Mouse (Mus musculus) left cerebral cortex, adult 2 months (tissue): Measurements from ENCODE around the gene Vps45. TPM values are rescaled to one million over a fixed set of nuclear protein-coding genes. Genes with fewer than 3 reads are reported as not detected.
"Not testable (repeated sequence)": the region's sequence is repeated elsewhere in the genome, so short reads cannot be mapped to it uniquely, and the experiment has no call there.

Experiments used
- DNase-seq, 2 experiments: peaks; one replicate each; pipeline ENCODE4 v3.0.0; 2021 to 2022; ENCODE audit warnings: low spot score in 2 of 2, mixed read lengths in 1 of 2; ENCODE audit errors: extremely low spot score in 1 of 2
- H3K27ac ChIP-seq: fragments of 200-600 bp; 2 replicates; pipeline ENCODE4 v1.8.1; 2022
- H3K4me3 ChIP-seq: fragments of 200-600 bp; 2 replicates; pipeline ENCODE4 v1.8.1; 2022
- CTCF ChIP-seq: fragments of 200-600 bp; IDR thresholded peaks from 2 replicates; pipeline ENCODE4 v1.8.1; 2022; ENCODE audit warnings: antibody characterized with exemption, mild to moderate bottlenecking, moderate library complexity
- intact Hi-C: fragments of 180-260 bp; cut with DNase I; formaldehyde crosslinking; loops from one replicate; pipeline ENCODE4 v1.15.1; 2025
- total RNA-seq, 2 experiments: library from RNA; stranded (reverse); gene quantifications; 2 replicates each; pipeline ENCODE4 v1.2.3; 2021

The Vps45 gene
- total RNA-seq, 2 experiments from 2014 or later = 38.3 to 45.9 TPM

DNA sequence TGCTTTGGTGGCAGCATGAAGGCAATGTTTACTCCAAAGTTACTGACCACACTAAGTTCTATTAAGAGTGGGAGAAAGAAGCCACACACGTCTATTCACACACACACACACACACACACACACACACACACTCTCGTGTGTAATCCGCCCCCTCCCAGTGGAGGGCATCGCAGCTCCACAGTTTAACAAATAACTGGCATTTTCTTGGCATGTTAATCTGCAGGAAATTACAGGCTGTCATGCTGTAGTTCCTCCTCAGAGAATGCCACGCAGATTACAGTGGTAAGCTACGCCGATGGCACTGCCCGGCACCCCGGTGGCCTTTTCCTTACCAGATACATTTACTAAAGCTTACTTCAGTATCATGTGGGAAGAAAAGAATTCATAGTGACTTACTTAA, 80.0 kb downstream of the Vps45 start:
- DNase-seq = no peak
- intact Hi-C loops = no loop called here
- no peak for TF ChIP-seq CTCF
- peak overlapping the region; percentile 57 for H3K27ac ChIP-seq
- no peak overlapping the region for H3K4me3 ChIP-seq

DNA sequence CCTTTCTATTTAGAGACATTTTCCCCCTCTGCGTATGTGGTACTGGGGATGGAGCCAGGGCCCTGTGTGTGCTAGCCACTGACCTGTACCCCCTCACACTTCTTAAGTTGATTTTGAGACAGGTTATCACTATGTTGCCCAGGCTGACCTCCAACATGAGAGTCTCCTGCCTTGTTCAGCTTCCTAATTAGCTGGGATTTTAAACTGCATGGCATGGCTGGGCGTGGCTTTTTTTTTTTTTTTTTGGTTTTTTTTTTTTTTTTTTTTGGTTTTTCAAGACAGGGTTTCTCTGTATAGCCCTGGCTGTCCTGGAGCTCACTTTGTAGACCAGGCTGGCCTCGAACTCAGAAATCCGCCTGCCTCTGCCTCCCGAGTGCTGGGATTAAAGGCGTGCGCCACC, 80.7 kb downstream of the Vps45 start:
- H3K27ac ChIP-seq, intact Hi-C loops, H3K4me3 ChIP-seq, DNase-seq: not testable (repeated sequence)

DNA sequence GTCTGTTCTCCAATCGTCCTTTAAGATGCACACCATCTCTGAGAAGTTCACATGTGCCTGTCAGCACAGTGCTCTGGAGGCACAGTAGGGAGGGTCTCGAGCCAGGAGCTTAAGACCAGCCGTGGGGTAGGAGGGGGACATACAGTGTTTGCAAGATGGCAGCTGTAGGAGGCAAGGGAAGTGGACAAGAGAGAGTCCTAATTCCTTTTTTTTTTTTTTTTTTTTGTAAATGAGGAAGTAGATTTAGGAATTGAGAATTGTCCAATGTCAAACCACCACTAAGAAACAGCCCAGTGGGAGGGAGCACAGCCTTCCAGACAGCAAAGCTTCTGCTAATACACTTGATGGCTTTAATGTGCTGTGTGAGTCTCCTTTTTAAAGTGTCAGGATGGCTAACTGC, 81.2 kb downstream of the Vps45 start:
- DNase-seq = no peak
- no peak for TF ChIP-seq CTCF
- H3K4me3 ChIP-seq = no peak overlapping the region
- intact Hi-C loops = no loop called here
- H3K27ac ChIP-seq = no peak overlapping the region

DNA sequence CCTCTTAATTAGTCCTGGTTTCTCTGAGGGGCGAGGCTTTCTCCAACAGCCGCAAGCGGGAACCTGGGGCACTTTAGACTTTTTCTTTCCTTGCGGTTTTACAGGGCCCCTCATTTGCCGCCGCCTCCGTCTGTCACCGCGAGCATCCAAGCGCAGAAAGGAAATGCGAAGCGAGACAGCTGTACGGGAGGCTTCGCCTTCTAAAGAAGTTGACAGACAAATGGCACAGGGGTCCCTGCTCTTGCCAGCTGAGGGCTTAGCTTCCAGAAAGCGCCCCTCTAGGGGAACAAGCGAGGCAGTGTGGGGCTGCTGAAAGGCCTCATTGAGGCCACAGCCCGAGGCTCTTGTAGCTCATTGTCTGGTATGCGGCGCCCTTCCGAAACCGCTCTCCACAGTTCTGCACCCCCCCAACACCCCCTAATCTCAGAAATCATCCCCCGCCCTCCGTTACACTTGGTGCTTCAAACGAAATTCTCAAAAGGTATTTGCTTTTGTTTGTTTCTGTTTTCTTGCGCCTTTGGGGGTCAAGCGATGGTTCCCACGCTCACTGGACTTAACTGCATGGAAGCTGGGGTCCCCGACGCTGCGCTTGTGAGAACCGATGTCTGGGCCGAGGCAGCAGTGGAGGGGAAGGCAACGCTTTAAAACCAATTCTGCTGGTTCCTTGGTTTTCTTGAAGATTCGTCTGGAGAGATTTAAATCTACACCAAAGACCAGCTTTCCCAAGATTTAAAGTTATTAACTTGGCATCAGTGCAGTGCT, 85.2 kb downstream of the Vps45 start:
- peak overlapping the region; percentile 16 for H3K4me3 ChIP-seq
- intact Hi-C loops = no loop called here
- no peak for DNase-seq
- peak overlapping the region; percentile 75 for H3K27ac ChIP-seq
- no peak for TF ChIP-seq CTCF

DNA sequence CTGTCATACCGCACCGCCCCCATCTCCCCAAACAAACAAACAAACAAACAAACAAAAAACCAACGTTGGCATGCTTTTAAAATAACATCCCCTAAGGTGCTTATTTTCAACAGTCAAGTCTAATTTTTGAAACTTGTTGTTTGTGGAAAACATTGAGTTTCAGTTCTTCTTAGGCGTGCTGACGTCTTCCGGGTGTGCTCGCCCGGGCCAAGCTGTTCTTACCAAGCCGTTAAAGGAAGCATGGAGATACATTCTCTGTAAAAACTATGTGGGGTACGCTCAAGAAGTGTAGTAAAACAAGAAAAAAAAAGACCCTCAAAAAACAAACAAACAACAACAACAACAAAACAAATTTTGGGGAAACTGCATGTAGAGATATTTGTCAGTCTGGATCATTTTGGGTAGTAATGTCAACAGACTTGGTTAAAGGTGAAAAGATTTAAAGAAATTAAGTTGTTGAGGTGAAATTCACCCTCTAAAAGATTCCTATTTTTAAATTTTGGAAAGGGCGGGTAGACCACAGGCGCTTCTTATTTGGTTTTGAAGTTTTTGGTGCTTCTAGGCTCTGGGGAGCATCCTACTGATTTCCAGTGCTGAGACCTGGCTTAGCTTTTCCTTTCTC, 85.9 kb downstream of the Vps45 start:
- intact Hi-C loops = no loop called here
- no peak for DNase-seq
- Histone ChIP-seq H3K27ac (peak overlapping the region; percentile 75; the same call in 1 of the 2 replicates), H3K4me3 (no peak overlapping the region; the same call in 1 of the 2 replicates)
- TF ChIP-seq CTCF = no peak

DNA sequence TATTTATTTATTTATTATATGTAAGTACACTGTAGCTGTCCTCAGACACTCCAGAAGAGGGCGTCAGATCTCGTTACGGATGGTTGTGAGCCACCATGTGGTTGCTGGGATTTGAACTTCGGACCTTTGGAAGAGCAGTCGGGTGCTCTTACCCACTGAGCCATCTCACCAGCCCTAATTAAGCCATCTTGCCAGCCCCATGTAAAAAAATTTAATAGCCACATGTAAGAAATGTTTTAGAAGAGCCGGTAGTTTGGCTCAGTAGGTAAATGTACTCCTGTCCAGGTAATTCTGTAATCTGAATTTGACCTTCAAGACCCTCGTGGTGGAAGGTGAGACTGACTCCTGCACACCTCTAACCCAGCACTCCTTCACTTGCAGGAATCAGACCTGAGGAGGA, 87.6 kb downstream of the Vps45 start:
- intact Hi-C loops, H3K4me3 ChIP-seq, DNase-seq, H3K27ac ChIP-seq: not testable (repeated sequence)

DNA sequence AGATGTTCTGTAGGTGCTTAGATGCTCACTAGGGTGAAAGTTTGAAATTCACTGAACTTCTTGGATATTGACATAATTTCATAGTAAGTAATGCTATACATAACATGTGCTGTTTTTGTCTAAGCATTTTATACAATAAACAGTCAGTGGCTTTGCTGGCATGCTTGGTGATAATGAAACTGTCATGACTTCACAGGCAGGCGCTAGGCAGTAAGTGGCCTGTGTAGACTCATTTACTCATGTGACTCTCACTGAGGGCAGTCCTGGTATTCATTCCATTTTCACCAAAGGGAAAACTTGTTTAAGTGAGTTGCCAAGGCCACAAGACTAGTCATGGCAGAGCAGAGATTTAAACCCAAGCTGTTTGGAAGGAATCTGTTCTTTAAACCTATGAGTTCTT, 89.0 kb downstream of the Vps45 start:
- DNase-seq = no peak
- intact Hi-C loops = loop anchor here (5.0 kb wide), 1 partner anchor 178 kb away; no protein-coding TSS in a partner anchor
- Histone ChIP-seq H3K27ac (no peak overlapping the region), H3K4me3 (no peak overlapping the region)
- TF ChIP-seq CTCF = no peak

DNA sequence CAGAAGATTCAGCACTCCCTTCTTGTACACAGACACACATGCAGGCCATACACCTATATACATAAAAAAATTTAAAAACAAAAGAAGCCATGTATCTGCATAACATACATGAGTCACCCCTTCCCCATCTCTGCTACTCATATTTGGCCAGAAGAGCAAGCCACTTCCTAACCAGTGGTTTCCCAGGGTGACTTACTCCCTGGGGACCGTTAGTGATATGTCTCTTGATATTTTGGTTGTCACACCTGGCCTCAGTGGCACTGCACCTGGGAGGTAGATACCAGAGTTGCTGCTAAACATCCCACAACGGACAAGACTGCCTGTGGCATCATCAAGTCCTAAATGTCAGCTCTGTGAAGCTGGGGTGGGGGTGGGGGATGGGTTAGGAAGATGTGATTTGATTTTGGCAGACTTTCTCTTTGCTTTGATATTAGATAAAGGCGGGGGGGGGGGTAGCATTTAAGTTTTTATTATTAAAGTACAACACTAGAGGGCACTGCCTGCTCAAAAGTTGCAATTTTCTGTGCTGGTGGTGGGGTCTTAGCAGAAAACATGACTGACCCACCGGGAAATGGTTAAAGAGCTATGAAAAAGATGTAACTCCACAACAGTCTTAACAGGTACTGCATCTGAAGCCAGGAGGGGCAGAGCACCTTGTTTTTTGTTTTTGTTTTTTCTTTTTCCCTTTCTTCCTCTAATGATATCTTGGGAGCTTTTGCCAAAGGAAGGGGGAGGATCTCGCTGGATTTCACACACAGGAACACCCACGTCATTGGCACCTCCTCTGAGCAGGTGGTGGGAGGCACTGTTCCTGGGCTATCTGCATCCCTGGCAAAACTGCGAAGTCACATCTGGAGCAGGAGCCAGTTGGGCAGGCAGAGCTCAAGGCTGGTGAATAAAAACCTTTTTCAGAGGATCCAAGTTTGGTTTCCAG, 92.5 kb downstream of the Vps45 start:
- H3K27ac ChIP-seq = peak overlapping the region; percentile 32; the same call in 1 of the 2 replicates
- intact Hi-C loops = loop anchor here (1.0 to 5.0 kb wide), 3 partner anchors 31 to 182 kb away; partner anchors contain the start of gene Plekho1
- DNase-seq = peak; percentile 42 to 47
- peak overlapping the region; percentile 4; the same call in 1 of the 2 replicates for H3K4me3 ChIP-seq
- peak; percentile 63 for TF ChIP-seq CTCF

DNA sequence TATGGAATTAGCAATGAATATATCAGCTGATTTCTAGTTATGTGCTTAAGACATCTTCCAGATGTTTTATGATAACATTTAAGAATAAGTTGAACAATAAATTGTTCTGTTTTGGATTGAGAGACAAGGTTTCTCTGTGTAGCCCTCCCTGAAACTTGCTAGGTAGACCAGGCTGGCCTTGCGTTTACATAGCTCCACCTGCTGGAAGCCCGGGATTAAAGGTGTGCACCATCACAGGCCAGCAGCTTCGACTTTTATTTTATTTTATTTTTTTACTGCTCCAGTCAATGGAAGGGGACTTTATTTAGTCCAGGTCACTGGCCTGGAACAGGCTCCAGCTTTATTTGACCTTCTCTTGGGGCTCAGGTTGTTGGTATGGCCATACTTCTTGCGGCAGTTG, 94.6 kb downstream of the Vps45 start:
- DNase-seq = no peak
- TF ChIP-seq CTCF = peak; percentile 65
- Histone ChIP-seq H3K27ac (no peak overlapping the region), H3K4me3 (no peak overlapping the region)
- intact Hi-C loops = no loop called here

DNA sequence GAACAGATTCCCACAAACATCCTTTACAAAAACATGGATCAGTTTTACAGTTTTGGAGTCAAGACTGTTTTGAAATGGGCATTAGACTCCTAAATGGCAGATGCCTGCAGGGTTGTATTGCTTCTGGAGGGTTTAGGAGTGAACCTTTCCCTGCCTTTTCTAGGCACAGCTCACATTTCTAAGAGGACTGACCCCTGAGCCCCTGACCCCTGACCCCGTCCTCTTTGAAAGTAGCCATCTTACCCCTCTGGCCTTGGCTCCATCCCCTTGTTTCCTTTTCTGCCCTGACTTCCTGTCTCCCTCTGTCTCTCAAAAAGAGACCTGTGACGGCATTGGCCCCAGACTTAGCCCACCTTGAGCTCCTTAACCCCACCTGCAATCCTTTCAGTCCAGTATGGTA, 95.0 kb downstream of the Vps45 start:
- intact Hi-C loops = no loop called here
- H3K4me3 ChIP-seq = no peak overlapping the region

DNA sequence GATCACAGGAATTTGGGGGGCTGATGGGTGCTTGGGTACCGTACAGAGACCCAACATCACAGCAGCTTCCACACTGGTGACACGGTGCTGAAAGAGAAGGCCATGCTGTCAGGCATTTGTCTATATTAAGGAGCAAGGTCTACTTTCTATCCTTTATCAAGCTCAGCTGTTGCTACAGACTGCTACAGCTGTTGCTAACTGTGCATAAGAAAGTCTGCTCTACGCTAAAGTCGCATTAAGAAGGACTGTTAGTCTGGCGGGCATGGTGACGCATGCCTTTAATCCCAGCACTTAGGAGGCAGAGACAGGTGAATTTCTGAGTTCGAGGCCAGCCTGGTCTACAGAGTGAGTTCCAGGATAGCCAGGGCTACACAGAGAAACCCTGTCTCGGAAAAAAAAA, 96.1 kb downstream of the Vps45 start:
- DNase-seq, H3K27ac ChIP-seq, intact Hi-C loops, H3K4me3 ChIP-seq: not testable (repeated sequence)

More for the DNA sequence above, 95.0 kb downstream of the Vps45 start:
- TF ChIP-seq CTCF = no peak
- H3K27ac ChIP-seq = no peak overlapping the region
- DNase-seq = no peak

DNA sequence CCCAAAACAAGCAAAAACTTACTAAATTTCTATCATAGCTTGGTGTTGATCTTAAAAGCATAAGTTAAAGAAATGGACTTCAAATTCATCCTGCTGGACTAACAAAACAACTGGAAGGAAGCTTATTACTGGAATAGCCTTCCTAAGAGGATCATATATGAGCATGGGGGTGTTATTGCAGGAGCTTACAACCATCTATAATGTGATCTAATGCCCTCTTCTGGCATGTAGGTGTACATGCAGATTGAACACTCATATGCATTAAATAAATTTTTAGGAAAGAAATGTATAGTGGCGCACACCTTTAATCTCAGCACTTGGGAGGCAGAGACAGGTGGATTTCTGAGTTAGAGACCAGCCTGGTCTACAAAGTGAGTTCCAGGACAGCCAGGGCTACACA, 98.5 kb downstream of the Vps45 start:
- TF ChIP-seq CTCF = peak; percentile 5; the same call in 1 of the 2 replicates
- intact Hi-C loops = no loop called here
- Histone ChIP-seq H3K4me3 (no peak overlapping the region), H3K27ac (no peak overlapping the region)
- no peak for DNase-seq
